Mouse (Mus musculus): ENCODE data around the gene Stard5.

Stard5 gene

DNA sequence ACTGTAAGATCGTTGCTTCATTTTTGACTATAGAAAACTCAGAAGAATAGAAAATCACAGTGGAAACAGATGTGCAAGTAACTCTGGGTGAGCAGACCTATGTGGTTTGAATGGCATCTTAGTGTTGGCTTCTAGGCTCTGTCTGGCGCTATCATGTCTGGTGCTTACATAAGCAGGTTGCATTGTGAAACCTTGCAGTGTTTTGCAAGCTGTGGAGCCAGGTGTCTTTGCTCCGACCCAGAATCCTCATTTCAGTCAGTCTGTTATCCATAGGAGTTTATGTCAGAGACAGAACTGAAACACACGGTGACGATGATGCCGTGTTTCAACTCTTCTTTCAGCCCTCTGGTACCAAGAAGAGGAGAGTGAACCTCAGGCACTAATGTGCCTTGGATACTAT is 2.1 kb downstream of the Stard5 start:
- in situ Hi-C loops (cut with MboI) = no loop called here

- in situ Hi-C loops (cut with MboI) = no loop called here
Observed at GRCm38 (mm10) chr7:83635726-83636125, 4.0 kb downstream of the Stard5 start.

DNA sequence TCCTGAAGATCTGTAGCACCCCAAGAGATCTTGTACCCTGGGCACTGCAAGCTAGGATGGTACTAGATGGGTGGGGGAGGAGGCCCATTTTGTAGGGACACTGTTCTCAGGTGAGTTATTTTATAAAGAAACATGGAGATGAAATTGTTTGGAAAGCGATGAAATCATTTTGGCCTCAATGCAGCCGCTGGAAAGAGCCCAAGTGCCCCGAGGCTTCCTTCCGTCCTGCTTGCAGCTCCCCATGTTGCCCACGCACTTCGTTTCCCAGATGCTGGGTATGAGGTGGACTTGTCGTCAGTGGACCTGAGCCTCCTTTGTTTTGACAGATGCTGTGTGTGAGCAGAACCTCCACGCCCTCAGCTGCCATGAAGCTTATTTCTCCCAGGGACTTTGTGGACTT is 4.7 kb downstream of the Stard5 start:
- in situ Hi-C loops (cut with MboI) = no loop called here

DNA sequence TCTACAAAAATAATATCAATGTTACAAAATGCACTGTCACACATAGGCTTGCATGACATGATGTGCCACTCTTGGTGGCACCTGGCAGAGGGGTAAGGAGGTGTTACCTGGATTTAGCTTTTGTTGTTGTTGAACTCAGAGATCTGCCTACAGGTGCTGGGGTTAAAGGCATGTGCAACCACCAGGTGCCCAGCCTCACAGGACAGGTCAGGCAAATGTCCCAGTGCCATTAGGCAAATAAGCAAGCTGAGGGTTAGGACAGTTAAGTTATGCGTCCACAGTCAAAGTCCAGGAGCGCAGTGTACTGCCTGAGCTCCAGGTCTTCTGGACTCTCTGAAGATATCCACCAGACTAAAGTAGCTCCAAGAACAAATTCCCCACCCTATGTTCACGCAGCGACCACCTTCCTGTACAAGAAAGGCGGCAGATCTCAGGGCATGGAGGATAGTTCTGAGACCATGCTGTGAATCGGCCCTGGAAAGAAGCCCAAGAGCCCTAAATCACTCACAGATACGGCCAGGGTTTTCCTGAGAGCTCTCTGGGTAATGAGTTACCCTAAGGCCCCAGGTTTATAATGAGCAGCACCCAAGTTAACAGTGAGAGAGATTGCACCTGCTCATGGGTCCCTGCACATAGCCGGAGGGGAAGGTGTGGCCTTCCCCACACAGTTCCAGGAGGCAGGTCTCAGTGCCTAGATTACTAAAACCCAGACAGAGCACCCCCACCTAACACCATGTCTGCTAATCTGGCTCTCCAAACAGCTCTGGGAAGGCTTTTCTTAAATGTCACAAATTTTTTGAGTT is 6.2 kb downstream of the Stard5 start:
- in situ Hi-C loops (cut with MboI) = no loop called here

DNA sequence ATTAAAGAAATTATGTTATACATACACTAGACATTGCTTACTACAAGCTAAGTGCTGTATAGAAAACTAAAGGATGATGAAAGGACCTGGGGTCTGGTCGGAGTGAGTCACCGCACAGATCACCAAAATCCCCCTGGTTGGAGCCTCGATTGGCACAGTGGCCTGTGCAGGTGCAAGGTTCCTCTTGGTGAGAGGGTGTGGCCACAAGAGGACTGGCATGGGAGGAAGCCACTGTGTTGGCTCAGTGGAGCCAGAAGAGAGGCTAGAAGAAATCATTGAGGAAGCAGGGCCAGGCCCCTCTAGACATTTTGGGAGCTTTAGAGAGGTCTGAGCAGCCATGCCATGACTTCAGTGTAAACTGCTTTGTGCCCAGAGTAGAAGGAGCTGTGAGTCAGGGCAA is 7.3 kb downstream of the Stard5 start:
- in situ Hi-C loops (cut with MboI) = no loop called here

DNA sequence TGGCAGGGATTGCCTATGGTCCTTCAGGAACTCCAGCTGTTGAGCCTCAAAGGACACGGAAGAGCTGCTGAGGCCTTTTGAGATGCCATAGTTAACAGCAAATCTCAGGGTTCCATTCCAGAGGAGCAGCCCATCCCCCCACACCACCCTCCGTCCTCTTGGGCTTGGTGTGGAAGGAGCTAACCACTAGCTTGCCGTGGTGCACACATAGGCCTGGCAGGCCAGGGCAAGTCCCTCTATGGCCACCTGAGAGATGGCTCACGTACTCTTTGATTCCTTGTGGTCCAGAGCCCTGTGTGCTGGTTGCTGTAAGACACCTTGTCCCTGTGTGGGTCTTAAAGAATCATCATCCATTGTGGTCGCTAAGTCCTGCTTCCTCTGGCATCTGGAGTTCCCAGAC is 8.8 kb downstream of the Stard5 start:
- in situ Hi-C loops (cut with MboI) = no loop called here

GRCm38 (mm10) chr7:83641163-83641562 is 9.4 kb downstream of the Stard5 start:
- in situ Hi-C loops (cut with MboI) = no loop called here

DNA sequence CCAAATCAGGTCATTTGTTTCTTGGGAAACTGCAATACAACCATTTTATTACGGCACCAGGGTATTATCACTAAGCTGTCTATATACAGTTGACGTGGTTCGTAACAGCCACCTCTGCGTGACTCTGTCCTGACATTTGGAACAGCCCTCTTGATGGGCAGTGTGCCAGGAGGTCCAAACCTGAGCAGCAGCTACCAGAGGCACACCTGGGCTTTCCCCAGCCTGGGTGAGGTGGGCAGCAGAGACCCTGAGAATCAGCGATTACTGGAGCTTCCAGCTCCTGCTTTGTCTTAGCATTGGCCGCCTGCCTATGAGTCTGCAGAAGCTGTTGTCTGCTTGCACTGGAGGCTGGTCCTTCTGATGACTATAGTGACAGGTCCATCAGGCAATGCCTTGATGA is 11.8 kb downstream of the Stard5 start:
- in situ Hi-C loops (cut with MboI) = no loop called here

GRCm38 (mm10) chr7:83644761-83645160 is 13.0 kb downstream of the Stard5 start:
- in situ Hi-C loops (cut with MboI) = no loop called here

GRCm38 (mm10) chr7:83645476-83645875 is 13.7 kb downstream of the Stard5 start:
- in situ Hi-C loops (cut with MboI) = no loop called here

DNA sequence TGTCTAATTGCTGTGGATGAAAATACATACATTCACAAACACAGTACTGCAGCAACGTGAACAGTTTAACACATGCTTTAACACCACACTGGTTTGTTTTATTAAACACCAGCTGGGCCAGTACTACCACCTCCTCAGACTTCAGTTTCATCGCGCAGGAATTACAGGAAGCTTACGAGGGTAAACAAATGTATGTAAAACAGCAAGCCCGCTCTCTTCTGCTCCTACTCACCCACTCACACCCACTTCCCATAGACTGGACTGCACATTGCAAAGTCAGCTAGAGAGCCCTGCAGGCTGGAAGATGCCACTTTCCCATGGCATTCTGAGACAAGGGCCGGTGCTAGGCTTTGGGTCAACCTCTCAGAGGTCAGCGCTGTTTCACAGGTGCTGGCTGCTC is 17.0 kb downstream of the Stard5 start:
- in situ Hi-C loops (cut with MboI) = no loop called here

DNA sequence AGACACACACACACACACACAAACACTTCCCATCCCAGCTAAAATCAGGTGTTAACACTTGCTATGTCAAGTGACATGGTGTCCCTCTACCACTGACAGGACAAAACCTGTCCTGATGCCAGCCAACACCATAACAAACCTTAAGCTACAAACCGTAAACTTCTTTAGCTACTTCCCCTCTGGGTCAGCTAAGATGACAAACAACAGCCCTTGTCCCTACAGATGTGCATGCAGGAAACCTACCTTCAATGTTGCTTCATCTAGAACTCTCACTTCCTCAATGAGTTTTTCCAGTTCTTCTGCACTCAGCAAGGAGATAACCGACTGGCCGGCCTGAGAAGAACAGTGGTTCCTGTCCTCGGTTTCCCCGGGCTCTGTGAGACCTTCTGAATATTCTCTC is 18.9 kb downstream of the Stard5 start:
- in situ Hi-C loops (cut with MboI) = loop anchor here (25.0 kb wide), 2 partner anchors 237 to 788 kb away; partner anchors contain the start of genes Mesd, Mex3b and Tlnrd1

GRCm38 (mm10) chr7:83652498-83652897 is 20.7 kb downstream of the Stard5 start:
- in situ Hi-C loops (cut with MboI) = loop anchor here (25.0 kb wide), 2 partner anchors 235 to 790 kb away; partner anchors contain the start of genes Mesd, Mex3b and Tlnrd1

DNA sequence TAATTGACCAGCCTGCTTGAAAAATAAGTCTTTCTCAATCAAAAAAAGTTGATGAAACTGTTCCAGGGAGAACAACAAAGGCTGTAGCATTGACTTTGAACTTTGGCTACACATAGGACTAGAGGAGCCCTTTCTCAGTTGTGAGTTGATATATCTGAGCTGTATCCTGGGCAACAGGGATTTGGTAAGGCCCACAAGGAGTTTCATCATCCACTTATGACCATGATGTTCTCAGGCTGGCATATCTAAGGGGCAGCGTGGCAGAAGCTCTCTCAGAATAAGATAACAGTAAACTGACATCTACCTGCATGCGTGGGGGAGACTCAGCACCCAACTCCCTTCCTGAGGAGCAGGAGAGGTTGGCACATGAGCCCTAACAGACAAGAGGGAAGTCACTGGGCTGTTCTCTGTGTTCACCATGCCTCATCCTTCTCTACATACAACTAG is 21.9 kb downstream of the Stard5 start:
- in situ Hi-C loops (cut with MboI) = loop anchor here (25.0 kb wide), 2 partner anchors 234 to 791 kb away; partner anchors contain the start of genes Mesd, Mex3b and Tlnrd1

DNA sequence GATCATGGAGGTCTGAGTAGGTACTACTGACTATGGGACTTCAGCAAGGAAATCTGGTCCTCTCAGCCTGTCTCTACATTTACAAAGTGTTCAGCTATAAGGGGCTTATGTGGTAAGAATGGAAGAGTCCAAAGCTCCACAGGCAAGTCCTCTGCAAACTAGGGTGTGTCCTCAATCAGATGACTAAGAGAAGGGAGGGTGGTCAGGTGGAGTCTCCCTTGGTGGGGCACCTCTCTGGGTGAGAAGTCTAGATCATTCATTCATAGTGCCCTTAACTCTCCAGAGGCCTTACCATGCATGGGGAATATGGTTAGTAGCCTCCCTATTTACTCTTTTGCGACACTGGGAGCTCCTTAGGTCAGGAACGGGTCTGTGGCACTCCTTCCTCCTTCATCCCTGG is 22.4 kb downstream of the Stard5 start:
- in situ Hi-C loops (cut with MboI) = loop anchor here (25.0 kb wide), 2 partner anchors 233 to 792 kb away; partner anchors contain the start of genes Mesd, Mex3b and Tlnrd1

DNA sequence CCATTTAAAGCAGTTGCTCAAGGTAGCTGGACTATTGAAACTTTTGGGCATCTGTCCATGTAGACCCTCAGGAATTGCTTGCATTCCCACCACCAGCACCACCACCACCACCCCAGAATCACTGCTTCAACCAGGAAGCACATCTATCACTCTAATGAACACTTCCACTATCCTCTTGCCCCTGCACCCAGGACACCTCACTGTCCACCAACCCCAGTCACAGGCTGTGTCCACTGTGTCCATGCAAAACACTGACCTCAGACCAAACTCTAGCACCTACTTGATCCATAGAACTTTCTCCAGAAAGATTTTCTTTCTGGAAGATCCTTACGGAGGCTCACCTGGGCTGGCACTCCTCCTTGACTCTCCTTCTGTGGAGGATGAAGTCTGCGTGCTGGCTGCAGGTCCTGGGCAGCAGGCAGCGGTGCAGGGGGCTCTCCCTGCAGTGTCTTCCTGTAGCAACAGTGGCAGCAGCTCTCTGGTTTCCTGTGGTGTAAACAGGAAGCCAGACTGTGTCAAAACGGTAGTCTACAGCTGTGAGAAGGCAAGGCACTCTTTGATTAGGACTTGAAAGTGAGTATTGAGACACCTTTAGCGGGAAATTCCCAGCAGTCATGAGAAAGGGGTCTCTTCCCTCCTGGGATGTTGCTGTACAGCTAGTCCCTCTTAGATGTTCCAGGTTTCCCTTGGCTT is 23.3 kb downstream of the Stard5 start:
- in situ Hi-C loops (cut with MboI) = loop anchor here (25.0 kb wide), 2 partner anchors 232 to 793 kb away; partner anchors contain the start of genes Mesd, Mex3b and Tlnrd1

DNA sequence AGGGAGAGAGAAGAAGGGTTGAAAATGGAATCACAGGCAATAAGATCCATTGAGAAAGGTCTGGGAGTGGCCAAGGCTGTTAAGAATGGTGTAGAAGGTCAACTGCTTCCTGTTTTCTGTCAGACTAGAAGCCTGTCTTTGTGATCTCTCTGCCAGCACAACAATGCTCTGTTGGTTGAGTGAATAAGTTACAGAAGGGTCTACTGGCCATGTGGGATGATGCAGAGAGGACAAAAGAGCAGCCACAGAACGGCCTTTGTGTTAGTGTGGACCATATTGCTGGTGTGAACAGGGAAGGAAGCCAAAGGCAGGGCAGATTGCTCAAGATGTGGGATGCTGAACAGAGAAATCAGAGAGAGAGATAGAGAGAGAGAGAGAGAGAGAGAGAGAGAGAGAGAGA is 27.0 kb downstream of the Stard5 start:
- in situ Hi-C loops (cut with MboI) = loop anchor here (25.0 kb wide), 2 partner anchors 229 to 796 kb away; partner anchors contain the start of genes Mesd, Mex3b and Tlnrd1

- in situ Hi-C loops (cut with MboI) = loop anchor here (25.0 kb wide), 2 partner anchors 228 to 797 kb away; partner anchors contain the start of genes Mesd, Mex3b and Tlnrd1
Observed at GRCm38 (mm10) chr7:83659159-83660065, 27.7 kb downstream of the Stard5 start.

- in situ Hi-C loops (cut with MboI) = loop anchor here (25.0 kb wide), 2 partner anchors 227 to 798 kb away; partner anchors contain the start of genes Mesd, Mex3b and Tlnrd1
Observed at GRCm38 (mm10) chr7:83660273-83660691, 28.5 kb downstream of the Stard5 start.

GRCm38 (mm10) chr7:83661031-83661430 is 29.3 kb downstream of the Stard5 start:
- in situ Hi-C loops (cut with MboI) = loop anchor here (25.0 kb wide), 2 partner anchors 226 to 799 kb away; partner anchors contain the start of genes Mesd, Mex3b and Tlnrd1

GRCm38 (mm10) chr7:83661763-83662162 is 30.0 kb downstream of the Stard5 start:
- in situ Hi-C loops (cut with MboI) = loop anchor here (25.0 kb wide), 2 partner anchors 226 to 799 kb away; partner anchors contain the start of genes Mesd, Mex3b and Tlnrd1
